Mouse (Mus musculus) heart, adult 2 months (tissue): ENCODE measurements around the gene Zfp973. TPM values are rescaled to one million over a fixed set of nuclear protein-coding genes. Genes with fewer than 3 reads are reported as not detected.
"Not testable (repeated sequence)": the region's sequence is repeated elsewhere in the genome, so short reads cannot be mapped to it uniquely, and the experiment has no call there.

ENCODE experiments used
- DNase-seq, 2 experiments: peaks; one replicate each; pipeline ENCODE4 v3.0.0; 2021
- H3K27ac ChIP-seq: fragments of 200-600 bp; 2 replicates; pipeline ENCODE4 v1.8.1; 2022
- H3K27me3 ChIP-seq: fragments of 200-500 bp; 2 replicates; pipeline ENCODE4 v1.6.1; 2012; ENCODE audit warnings: mild to moderate bottlenecking, low read length, inconsistent platforms, mixed read lengths; ENCODE audit not compliant: control insufficient read depth, insufficient read depth
- H3K36me3 ChIP-seq: fragments of 200-500 bp; 2 replicates; pipeline ENCODE4 v1.6.1; 2012; ENCODE audit warnings: low read length, inconsistent platforms; ENCODE audit not compliant: control insufficient read depth, insufficient read depth
- H3K4me1 ChIP-seq: fragments of 200-500 bp; 2 replicates; pipeline ENCODE4 v1.6.1; 2011; ENCODE audit warnings: low read length; ENCODE audit not compliant: control insufficient read depth, insufficient read depth
- H3K4me3 ChIP-seq: fragments of 200-600 bp; 2 replicates; pipeline ENCODE4 v1.8.1; 2022
- H3K79me2 ChIP-seq: fragments of 200-500 bp; replicated peaks from 2 replicates; pipeline ENCODE4 v1.6.1; 2012; ENCODE audit warnings: mild to moderate bottlenecking, inconsistent platforms, low read length, moderate library complexity, mixed read lengths; ENCODE audit not compliant: control insufficient read depth, insufficient read depth
- H3K9ac ChIP-seq: fragments of 200-500 bp; 2 replicates; pipeline ENCODE4 v1.6.1; 2012; ENCODE audit warnings: low read depth, mild to moderate bottlenecking, control low read depth, inconsistent platforms, low read length, mixed read lengths
- WGBS: fragments of 180-500 bp; shearing (Covaris S2); methylation state at CpG from one replicate; pipeline ENCODE4 v1.1.7; 2018; 5-methylcytosine and 5-hydroxymethylcytosine counted together
- intact Hi-C: fragments of 180-260 bp; cut with DNase I; formaldehyde crosslinking; loops from one replicate; pipeline ENCODE4 v1.15.1; 2025
- long read RNA-seq: library from polyadenylated mRNA; stranded (forward); transcript quantifications from one replicate; pipeline ENCODE4 v2.0.0, GENCODE M21; 2021
- polyA plus RNA-seq: library from polyadenylated mRNA; depleted of rRNA; stranded (reverse); fragments of >200 nt; gene quantifications from 2 replicates; pipeline ENCODE4 v1.2.3, GENCODE M21; 2012; rRNA removed
- total RNA-seq, 2 experiments: library from RNA; stranded (reverse); gene quantifications; 2 replicates each; pipeline ENCODE4 v1.2.3; 2021

Zfp973 gene
- total RNA-seq (10 to 100 TPM; 12.9 to 15.7 TPM), polyA plus RNA-seq (3.3 and 7.4 TPM in 2 replicates)
- long read RNA-seq, partial matches to known transcripts: 0 of 5 reads
- long read RNA-seq, other reads (novel, unspliced or antisense): 4 of 5 reads

DNA sequence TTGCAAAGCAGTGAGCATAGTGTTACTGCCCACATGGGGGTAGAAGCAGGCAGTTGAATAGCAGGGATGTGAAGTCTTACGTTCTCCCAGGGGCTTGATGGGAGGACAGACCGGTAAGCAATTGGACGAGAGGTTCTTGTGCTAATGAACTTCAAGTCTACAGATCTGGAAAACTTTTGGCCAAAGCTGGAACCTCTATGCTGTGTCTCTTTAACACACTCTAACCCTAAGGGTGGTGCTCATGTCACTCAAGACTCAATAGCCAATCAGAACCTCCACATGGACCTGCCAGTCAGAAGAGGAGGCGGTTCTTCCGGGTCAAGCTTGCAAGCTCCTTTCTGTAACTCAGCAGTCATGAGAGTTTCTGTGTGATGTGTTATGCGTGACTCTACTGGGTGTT lies at the start of gene Zfp973:
Zfp973 (plus strand) TSS at position 301 of the 400 bp plus-strand sequence.
- H3K4me1 ChIP-seq, H3K27ac ChIP-seq, H3K4me3 ChIP-seq, H3K9ac ChIP-seq, DNase-seq, H3K36me3 ChIP-seq, H3K79me2 ChIP-seq, intact Hi-C loops, H3K27me3 ChIP-seq: not testable (repeated sequence)
- no CpG with 5 or more reads among the region's 6 CpGs for WGBS

DNA sequence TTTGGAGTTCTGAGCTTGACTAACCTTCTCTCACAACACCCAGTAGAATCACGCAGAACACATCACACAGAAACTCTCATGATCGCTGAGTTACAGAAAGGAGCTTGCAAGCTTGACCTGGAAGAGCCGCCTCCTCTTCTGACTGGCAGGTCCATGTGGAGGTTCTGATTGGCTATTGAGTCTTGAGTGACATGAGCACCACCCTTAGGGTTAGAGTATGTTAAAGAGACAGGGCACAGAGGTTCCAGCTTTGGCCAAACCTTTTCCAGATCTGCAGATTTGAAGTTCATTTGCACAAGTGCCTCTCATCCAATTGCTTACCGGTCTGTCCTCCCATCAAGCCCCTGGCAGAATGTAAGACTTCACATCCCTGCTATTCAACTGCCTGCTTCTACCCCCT lies 34.1 kb upstream of the Zfp973 start, which contains the start of gene Gm14308:
Gm14308 (minus strand) TSS at position 101 of the 400 bp plus-strand sequence.
- H3K27me3 ChIP-seq, H3K27ac ChIP-seq, intact Hi-C loops, H3K79me2 ChIP-seq, H3K4me3 ChIP-seq, H3K9ac ChIP-seq, H3K4me1 ChIP-seq, H3K36me3 ChIP-seq, DNase-seq: not testable (repeated sequence)
- whole genome bisulfite sequencing: no CpG with 5 or more reads among the region's 4 CpGs

DNA sequence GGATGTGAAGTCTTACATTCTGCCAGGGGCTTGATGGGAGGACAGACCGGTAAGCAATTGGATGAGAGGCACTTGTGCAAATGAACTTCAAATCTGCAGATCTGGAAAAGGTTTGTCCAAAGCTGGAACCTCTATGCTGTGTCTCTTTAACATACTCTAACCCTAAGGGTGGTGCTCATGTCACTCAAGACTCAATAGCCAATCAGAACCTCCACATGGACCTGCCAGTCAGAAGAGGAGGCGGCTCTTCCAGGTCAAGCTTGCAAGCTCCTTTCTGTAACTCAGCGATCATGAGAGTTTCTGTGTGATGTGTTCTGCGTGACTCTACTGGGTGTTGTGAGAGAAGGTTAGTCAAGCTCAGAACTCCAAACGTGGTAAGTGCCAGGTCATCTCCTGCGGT lies 37.7 kb downstream of the Zfp973 start, which contains the start of gene Gm14305:
Gm14305 (plus strand) TSS at position 278 of the 400 bp plus-strand sequence.
- intact Hi-C loops, H3K4me1 ChIP-seq, H3K79me2 ChIP-seq, H3K27me3 ChIP-seq, H3K27ac ChIP-seq, H3K36me3 ChIP-seq: not testable (repeated sequence)
- WGBS: 2% methylated on average over 3 of the region's 6 CpGs
- Histone ChIP-seq H3K4me3 (peak within 1 kb of the TSS; percentile 44), H3K9ac (peak within 1 kb of the TSS; percentile 75)
- peak in 1 of 2 experiments; percentile 26 for DNase-seq

Other genes starting within 250 kb of the Zfp973 start
- gene Gm14435, start 246.9 kb upstream of the Zfp973 start, total RNA-seq: 10 to 100 TPM; 28.7 to 36.3 TPM
- gene Gm14435, start 246.9 kb upstream of the Zfp973 start, polyA plus RNA-seq: 0.85 and 3.4 TPM in 2 replicates
- gene Gm14434, start 183.7 kb upstream of the Zfp973 start, total RNA-seq: not detected
- gene Gm14434, start 183.7 kb upstream of the Zfp973 start, polyA plus RNA-seq: 3.8 and 7.8 TPM in 2 replicates
- not detected for gene Zfp967, start 149.5 kb upstream of the Zfp973 start, total RNA-seq
- gene Zfp967, start 149.5 kb upstream of the Zfp973 start, polyA plus RNA-seq: not detected in 2 replicates
- gene Gm14308, start 34.2 kb upstream of the Zfp973 start, total RNA-seq: under 1 TPM in 1 of 2 experiments, not detected in 1; 0.41 TPM
- 2.1 and 4.9 TPM in 2 replicates for gene Gm14308, start 34.2 kb upstream of the Zfp973 start, polyA plus RNA-seq
- 1 to 10 TPM; 6.7 to 7.5 TPM for gene Gm14305, start 37.8 kb downstream of the Zfp973 start, total RNA-seq
- gene Gm14305, start 37.8 kb downstream of the Zfp973 start, polyA plus RNA-seq: 2.9 and 7.5 TPM in 2 replicates
- 1 to 10 TPM; 6.7 to 9.7 TPM for gene Gm14295, start 128.1 kb downstream of the Zfp973 start, total RNA-seq
- gene Gm14295, start 128.1 kb downstream of the Zfp973 start, polyA plus RNA-seq: 6.0 and 6.6 TPM in 2 replicates
- gene Gm14408, start 160.6 kb downstream of the Zfp973 start, total RNA-seq: not detected
- not detected in 2 replicates for gene Gm14408, start 160.6 kb downstream of the Zfp973 start, polyA plus RNA-seq